Mouse (Mus musculus) lung, adult 2 months (tissue): ENCODE results near the gene Cep97. TPM values are rescaled to one million over a fixed set of nuclear protein-coding genes. Genes with fewer than 3 reads are reported as not detected.
A peak's percentile ranks its signal among the peaks of the same experiment; 100 is the strongest.

Experiments
- DNase-seq: peaks from one replicate; pipeline ENCODE4 v3.0.0; 2022
- H3K4me1 ChIP-seq: fragments of 200-500 bp; 2 replicates; pipeline ENCODE4 v1.6.1; 2011; ENCODE audit warnings: low read length; ENCODE audit not compliant: control insufficient read depth, insufficient read depth
- H3K4me3 ChIP-seq: fragments of 200-500 bp; replicated peaks from 2 replicates; pipeline ENCODE3; 2011; ENCODE audit warnings: low read depth, mild to moderate bottlenecking, control low read depth, low read length; ENCODE audit errors: extremely low read depth
- CTCF ChIP-seq: fragments of 200-500 bp; IDR thresholded peaks from 2 replicates; pipeline ENCODE4 v1.5.1; 2011; ENCODE audit warnings: mild to moderate bottlenecking, low read length, control low read depth; ENCODE audit not compliant: insufficient read depth
- POLR2A ChIP-seq: fragments of 200-500 bp; IDR thresholded peaks from 2 replicates; pipeline ENCODE4 v1.6.1; 2011; ENCODE audit warnings: low read depth, mild to moderate bottlenecking, control low read depth, low read length, borderline replicate concordance; ENCODE audit errors: extremely low read depth
- WGBS: fragments of 180-500 bp; shearing (Covaris S2); methylation state at CpG from one replicate; pipeline ENCODE4 v1.1.7; 2018; 5-methylcytosine and 5-hydroxymethylcytosine counted together
- polyA plus RNA-seq: library from polyadenylated mRNA; depleted of rRNA; stranded (reverse); fragments of >200 nt; gene quantifications from 2 replicates; pipeline ENCODE4 v1.2.3, GENCODE M21; 2012

Cep97 gene
- polyA plus RNA-seq, 1 experiment: 1.6 TPM

DNA sequence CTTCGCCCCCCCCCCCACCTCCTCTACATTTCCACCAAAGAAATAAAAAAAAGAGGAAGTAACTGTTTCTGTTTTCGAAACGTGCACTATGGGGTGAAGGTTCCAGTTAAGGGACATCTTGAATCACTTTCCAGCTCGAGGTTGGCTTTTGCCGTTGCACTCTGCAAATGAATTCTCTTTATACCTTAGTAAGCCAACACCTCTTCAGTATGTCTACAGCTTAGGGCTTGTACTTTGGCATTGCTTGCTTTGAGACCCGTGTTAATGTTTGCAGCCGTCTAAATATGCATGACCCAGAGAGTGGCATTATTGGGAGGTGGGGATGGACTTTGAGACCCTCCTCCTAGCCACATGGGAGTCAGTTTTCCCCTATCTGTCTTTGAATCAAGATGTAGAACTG lies 42.2 kb downstream of the Cep97 start:
- peaks cover 11% of the 10 kb centered on the region; the same call in 1 of the 2 replicates for H3K4me1 ChIP-seq
- WGBS: 56% methylated on average over 7 of the region's 7 CpGs
- no peak overlapping the region for H3K4me3 ChIP-seq
- no peak for DNase-seq
- no peak for TF ChIP-seq CTCF

DNA sequence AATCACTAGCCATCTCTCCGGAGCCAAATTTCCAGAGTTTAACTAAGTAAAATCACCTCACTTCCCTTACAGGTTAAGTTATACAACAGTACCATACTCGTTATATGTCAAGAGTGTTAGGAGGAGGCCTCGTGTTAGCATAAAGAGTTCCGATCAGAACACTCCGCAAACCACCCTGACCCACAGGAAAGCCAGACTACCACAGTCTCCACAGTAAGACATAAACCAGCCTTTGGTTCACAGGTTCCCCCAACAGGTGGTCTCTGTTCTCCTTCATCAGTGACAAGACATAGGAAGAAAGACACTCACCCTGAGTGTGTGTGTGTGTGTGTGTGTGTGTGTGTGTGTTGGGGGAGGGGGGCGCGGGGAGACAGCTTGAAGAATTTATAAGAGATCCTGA lies 43.3 kb downstream of the Cep97 start:
- TF ChIP-seq POLR2A (no peak), CTCF (no peak)
- DNase-seq: no peak
- peaks cover 11% of the 10 kb centered on the region; the same call in 1 of the 2 replicates for H3K4me1 ChIP-seq
- WGBS: 87% methylated on average over 7 of the region's 7 CpGs
- H3K4me3 ChIP-seq: no peak overlapping the region

DNA sequence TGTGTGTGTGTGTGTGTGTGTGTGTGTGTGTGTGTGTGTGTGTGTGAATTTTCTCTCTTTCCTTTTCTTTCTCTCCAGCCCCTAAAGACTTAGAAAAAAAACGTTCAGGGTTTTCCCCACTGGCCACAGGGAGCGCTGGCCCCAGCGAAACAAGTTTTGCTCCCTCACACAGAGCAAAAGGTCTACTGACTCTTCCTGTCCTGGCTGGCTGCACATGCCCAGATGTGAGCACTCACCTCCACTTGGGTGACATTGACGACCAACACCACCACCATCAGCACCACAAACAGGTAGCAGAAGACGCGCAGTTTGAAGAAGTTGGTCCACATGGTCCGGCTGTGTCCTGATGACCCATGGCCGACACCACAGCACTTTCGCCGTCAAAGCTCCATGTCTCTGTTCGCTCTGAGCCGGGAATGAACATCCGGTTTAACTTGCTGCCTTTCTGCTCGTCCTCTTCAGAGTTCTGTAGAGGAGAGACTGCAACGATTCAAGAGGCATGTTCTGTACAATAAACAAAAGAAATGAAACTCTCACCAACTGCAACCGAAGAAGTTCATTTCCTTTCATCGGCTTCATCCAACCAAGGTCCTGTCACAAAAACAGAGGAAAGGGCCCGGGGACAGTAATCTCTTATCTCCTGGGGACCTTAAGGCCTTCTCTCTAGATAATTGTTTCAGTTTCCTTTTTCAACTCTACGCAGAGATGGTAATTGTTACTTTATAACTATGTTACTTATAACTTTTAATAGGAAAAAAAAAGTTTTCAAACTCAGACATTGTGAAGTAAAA lies 44.1 kb downstream of the Cep97 start:
- WGBS: 69% methylated on average over 19 of the region's 19 CpGs
- Histone ChIP-seq H3K4me3 (no peak overlapping the region), H3K4me1 (peaks cover 9% of the 10 kb centered on the region; the same call in 1 of the 2 replicates)
- DNase-seq: no peak
- TF ChIP-seq CTCF (no peak), POLR2A (no peak)

DNA sequence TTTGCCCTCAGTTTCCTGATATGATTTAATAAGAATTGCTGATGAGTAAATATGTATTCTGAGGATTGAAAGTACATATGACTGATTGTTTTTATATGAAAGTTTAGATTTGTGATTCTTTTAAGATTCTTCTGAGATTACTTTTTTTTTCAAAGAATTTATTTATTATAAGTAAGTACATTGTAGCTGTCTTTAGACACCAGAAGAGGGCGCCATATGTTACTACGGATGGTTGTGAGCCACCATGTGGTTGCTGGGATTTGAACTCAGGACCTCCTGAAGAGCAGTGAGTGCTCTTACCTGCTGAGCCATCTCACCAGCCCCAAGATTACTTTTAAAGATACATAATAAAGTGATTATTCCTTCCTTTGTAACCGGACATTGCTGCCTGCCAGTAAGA lies 45.2 kb downstream of the Cep97 start:
- TF ChIP-seq CTCF (no peak), POLR2A (no peak)
- no peak for DNase-seq

DNA sequence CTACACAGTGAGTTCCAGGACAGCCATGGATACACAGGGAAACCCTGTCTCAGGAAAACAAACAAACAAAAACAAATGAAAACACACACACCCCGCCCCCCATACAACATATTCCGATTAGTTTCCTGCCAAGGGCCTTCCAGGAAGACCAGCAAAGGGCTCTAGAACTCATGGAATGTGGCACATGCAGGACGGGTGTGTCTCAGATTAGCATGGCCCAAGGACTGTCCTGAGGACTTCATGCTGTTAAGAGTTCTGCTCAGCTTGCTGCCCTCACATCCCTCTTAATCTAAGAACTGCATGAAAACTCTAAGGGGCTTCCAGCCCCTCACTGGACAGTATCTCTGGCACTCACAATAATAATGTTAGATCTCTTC lies 46.1 kb downstream of the Cep97 start:
- 38% methylated on average over 3 of the region's 3 CpGs for WGBS
- no peak for DNase-seq
- TF ChIP-seq POLR2A (no peak), CTCF (no peak)

More for the DNA sequence above, 45.2 kb downstream of the Cep97 start:
- 89% methylated on average over 3 of the region's 3 CpGs for WGBS
- Histone ChIP-seq H3K4me3 (no peak overlapping the region), H3K4me1 (peaks cover 7% of the 10 kb centered on the region; the same call in 1 of the 2 replicates)

DNA sequence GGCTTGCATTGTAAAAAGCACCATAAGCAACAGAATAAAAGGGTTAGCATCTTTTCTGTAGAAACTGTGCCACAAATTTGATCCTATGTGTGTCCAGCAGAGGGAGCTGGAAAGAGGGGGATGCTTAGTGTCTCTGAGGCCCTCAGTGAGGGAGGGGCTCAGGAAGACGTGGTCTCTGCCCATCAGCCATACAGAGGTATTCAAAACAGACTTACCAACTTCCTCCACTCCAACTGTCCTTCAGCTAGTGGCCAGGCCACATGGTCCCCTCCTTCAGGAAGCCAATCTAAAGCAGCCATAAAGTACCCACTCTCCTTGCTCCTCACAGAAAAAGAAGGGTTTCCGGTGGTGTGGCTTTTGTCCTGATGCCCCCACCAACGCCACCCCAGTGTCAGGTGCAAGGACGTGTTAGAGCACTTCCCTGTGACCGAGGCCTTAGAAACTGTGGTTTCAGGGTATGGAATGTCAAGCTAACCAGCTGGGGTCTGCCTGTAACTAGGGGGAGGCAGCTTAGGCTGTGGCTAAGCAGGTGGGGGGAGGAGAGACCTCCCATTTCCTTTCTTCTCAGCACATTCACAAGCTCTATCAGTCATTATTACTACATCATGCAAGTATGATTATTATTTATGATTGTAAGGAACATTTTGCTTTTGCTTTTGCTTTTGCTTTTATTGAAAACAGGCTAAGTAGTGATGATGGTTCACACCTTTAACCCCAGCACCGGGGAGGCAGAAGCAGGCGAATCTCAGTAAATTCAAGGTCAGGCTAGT lies 46.7 kb downstream of the Cep97 start:
- 46% methylated on average over 7 of the region's 7 CpGs for WGBS

More for the DNA sequence above, 46.1 kb downstream of the Cep97 start:
- Histone ChIP-seq H3K4me1 (peaks cover 4% of the 10 kb centered on the region; the same call in 1 of the 2 replicates), H3K4me3 (no peak overlapping the region)

DNA sequence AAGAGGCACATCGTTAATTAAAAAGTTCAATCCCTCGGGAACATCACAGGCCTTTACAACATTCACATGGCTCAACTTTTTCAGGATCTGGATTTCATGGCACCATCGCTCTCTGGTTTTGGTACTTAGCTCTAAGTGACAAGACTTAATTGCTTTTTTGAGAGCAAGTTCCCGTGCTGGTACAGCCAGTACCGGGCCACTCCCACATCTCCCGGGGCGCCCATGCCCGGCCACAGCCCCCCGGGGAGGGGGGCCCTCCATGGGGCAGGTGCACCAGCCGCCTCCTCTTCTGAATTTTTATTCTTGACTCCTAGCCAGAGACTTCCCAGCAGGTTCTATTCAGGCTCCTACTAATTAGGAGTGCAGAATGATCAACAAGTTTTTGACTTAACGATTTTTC lies 50.4 kb downstream of the Cep97 start:
- Histone ChIP-seq H3K4me3 (no peak overlapping the region), H3K4me1 (peaks cover 4% of the 10 kb centered on the region; the same call in 1 of the 2 replicates)
- no peak for DNase-seq
- 88% methylated on average over 11 of the region's 11 CpGs for WGBS
- TF ChIP-seq POLR2A: no peak
- no peak for TF ChIP-seq CTCF

More for the DNA sequence above, 46.7 kb downstream of the Cep97 start:
- no peak for TF ChIP-seq POLR2A
- TF ChIP-seq CTCF: peak; percentile 35; the same call in 1 of the 2 replicates
- peaks cover 4% of the 10 kb centered on the region; the same call in 1 of the 2 replicates for H3K4me1 ChIP-seq
- no peak overlapping the region for H3K4me3 ChIP-seq
- no peak for DNase-seq

DNA sequence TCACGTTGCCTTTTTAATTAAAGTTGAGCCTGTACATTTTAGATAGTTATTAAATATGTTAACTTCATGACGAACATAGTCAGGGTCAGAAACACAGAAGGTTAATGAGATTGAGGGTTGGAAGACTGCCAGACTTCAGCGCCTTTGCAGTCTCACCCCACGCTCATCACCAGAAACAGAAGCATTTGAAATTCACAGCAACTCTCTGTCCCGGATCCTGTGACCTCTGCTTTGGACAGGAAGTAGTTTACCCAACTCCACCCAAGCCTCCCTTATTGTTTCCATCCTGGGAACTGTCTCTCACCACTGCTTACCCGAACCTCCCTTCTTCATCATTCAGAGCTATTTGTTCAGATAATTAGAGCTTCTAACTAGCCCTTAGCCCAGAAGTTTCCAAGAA lies 58.6 kb downstream of the Cep97 start:
- Histone ChIP-seq H3K4me3 (no peak overlapping the region), H3K4me1 (no peaks in the 10 kb centered on the region; the same call in 1 of the 2 replicates)
- TF ChIP-seq CTCF (no peak), POLR2A (no peak)
- DNase-seq: no peak
- whole genome bisulfite sequencing: 47% methylated on average over 6 of the region's 6 CpGs

DNA sequence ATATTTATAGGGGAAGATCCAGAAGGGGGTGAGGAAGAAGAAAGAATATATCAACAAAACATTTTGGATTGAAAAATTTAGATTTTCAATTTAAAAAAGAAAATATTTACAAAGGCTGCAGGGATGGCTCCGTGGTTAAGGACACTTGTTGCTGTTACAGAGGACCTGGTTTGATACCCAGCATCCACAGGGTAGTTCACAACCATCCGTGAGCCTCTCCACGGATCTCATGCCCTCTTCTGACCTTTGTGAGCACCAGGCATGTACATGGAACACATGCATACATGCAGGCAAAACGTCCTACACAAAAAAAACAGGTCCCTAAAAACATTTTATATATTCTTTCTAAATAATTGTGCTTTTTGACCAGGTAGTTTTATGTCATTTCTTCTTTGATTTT lies 70.8 kb downstream of the Cep97 start:
- H3K4me1 ChIP-seq: no peaks in the 10 kb centered on the region
- no peak for DNase-seq
- TF ChIP-seq CTCF (no peak), POLR2A (no peak)
- no peak overlapping the region for H3K4me3 ChIP-seq
- 57% methylated on average over 4 of the region's 4 CpGs for WGBS
